Mouse (Mus musculus): ENCODE data around the gene Ccdc121.

- TF ChIP-seq POLR2A (IDR thresholded peaks at IDR 0.05; ENCODE audit: control insufficient read depth, extremely low read depth, insufficient read depth, low read length, poor library complexity) (no peak), CTCF (IDR thresholded peaks at IDR 0.05; ENCODE audit: borderline replicate concordance, control insufficient read depth, extremely low read depth, insufficient read depth, low read length, poor library complexity) (no peak)
Observed at GRCm38 (mm10) chr1:181484696-181485095, 26.6 kb downstream of the Ccdc121 start.
